Mouse (Mus musculus) ovary, postnatal 36 days (tissue): ENCODE results near the gene Nqo1.

ENCODE experiments used
- DNase-seq: peaks from one replicate; pipeline ENCODE4 v3.0.0; 2022; ENCODE audit warnings: low spot score, mixed read lengths

Gene Nqo1

GRCm38 (mm10) chr8:107403038-107403781 is at the start of gene Nqo1:
Gene Nqo1, minus strand, starts transcription at chr8:107403206.
- DNase-seq: peak; percentile 75

DNA sequence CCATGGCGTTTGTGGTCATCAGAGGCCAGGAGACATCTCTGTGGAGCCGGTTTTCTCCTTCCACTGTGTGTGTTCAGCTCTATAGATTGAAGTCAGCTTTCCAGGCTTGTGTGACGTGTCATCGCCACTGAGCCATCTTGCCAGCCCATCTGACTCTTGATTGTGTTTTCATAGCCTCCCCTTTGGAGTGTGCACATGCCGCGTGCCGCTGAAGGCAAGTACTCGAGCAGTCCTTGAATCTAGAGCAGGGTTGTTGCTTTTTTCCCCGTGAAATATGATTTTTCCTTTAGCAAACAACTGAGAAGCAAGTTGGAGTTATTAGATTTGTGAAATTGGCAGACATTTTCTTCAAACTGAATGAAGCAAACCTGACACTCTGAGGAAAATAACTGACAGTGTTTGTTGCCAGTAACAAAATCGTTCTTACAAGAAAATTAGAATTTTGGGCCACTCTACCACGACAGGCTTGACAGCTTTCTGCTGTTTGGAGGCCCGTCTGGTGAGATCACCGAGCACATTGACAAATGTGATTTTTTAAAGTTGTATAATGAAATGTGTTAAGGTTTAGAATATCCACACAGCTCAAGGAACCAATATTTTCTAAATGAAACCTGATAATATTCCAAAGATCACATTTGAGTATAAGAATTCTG is 48.5 kb upstream of the Nqo1 start:
- DNase-seq: no peak

DNA sequence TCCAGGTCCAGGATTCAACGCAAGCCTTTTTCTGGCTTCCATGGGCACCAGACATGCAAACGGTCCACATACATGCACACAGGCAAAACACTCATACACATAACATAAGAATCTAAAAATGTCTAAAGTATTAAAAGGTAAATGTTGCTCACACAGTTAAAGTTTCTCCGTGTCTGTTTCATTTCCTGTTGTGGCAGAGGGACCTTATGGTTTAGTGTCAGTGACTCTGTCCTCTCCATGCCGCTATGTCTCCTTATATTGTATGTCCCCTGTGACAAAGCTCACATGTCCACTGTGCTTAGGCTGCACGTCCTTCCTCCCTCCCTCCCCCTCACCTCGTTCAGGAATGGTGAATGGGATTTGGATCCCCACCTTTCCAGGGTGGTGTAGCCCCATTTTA is 46.6 kb upstream of the Nqo1 start:
- DNase-seq: no peak

- DNase-seq: no peak
Observed at GRCm38 (mm10) chr8:107449130-107449529, 46.1 kb upstream of the Nqo1 start.

DNA sequence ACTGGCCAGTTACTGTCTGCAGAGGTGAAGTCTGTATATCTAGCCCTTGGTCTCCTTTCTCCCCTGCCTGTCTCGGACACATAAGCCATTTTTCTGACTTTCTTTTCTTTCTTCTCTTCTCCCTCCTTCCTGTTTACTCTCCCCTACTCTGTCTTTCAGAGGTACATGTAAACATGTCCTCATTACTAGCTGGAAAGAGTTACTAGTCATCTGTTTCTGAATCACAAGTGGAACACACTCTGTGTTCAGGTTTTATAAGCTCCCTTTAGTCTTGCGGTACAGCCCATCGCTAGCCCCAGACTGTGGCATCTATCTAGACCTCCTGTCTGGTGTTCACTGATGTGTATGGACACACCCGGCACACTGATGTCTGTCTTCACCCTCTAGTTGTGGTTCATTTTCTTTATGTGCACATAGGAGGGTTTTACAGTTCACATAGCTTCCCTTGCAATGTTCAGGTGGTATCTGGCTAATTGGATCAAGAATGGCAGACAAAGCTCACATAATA is 45.4 kb upstream of the Nqo1 start:
- DNase-seq: no peak

DNA sequence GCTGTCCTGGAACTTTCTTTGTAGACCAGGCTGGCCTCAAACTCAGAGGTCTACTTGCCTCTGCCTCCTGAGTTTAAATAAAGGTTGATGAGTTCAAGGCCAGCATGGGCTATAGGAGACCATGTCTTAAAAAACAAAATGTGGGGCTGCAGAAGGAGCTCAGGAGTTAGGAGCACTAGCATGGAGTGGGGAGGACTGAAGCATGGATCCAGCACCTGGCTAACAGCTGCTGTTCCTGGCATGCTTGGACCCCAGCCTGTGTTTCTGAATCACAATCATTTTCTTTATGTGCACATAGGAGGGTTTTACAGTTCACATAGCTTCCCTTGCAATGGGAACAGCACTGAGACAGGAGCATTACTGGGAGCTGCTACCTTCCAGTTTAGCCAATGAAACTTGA is 44.7 kb upstream of the Nqo1 start:
- no peak for DNase-seq

GRCm38 (mm10) chr8:107444626-107445025 is 41.6 kb upstream of the Nqo1 start:
- no peak for DNase-seq

DNA sequence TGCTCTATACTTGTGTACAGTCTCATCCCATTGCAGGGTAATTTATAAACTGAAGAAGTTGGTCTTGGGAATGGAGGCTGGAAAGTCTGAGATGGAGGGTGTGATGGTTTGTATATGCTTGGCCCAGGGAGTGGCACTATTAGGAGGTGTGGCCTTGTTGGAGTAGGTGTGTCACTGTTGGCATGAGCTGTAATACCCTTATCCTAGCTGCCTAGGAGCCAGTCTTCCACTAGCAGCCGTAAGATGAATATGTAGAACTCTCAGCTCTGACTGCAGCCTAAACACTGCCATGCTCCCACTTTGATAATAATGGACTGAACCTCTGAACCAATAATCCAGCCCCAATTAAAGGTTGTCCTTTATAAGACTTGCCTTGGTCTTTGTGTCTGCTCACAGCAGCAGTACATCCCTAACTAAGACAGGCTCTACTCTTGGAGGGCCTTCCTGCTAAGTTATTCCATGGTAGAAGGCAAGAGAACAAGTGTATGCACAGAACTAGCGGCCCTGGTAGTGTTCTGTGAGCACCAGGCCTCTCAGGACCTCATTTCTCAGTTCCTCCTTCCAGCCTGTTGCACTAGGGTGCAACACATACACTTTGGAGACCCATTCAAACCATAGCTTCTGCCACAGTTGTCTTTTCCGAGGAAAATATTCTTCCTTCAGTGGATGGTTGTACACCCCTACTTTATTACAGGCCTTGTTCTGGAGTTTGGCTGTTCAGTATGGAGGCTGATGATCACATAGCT is 37.0 kb upstream of the Nqo1 start:
- no peak for DNase-seq

DNA sequence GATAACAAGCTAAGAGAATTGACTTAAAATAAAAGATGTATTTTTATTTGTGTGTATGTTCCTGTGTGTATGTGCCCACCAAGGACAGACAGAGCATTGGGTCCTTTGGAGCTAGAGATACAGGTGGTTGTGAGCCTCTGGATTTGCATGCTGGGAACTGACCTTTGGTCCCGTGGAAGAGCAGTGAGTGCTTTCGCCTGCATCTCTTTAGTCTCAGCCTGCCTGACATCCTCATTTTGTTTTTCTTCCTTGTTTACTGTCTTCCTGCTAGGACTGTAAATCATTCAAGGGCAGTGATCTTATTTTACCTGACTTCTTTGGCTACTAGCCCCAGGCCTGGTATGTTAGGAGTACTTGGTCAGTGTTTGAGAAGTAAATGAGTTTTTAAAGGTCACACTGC is 34.7 kb upstream of the Nqo1 start:
- no peak for DNase-seq

GRCm38 (mm10) chr8:107436841-107437421 is 33.9 kb upstream of the Nqo1 start:
- peak; percentile 20 for DNase-seq

- DNase-seq: peak; percentile 80
Observed at GRCm38 (mm10) chr8:107435962-107436831, 33.2 kb upstream of the Nqo1 start, which contains the start of gene Wwp2. Gene Wwp2, plus strand, starts transcription at chr8:107436365.

- DNase-seq: no peak
Observed at GRCm38 (mm10) chr8:107435421-107435961, 32.5 kb upstream of the Nqo1 start.

DNA sequence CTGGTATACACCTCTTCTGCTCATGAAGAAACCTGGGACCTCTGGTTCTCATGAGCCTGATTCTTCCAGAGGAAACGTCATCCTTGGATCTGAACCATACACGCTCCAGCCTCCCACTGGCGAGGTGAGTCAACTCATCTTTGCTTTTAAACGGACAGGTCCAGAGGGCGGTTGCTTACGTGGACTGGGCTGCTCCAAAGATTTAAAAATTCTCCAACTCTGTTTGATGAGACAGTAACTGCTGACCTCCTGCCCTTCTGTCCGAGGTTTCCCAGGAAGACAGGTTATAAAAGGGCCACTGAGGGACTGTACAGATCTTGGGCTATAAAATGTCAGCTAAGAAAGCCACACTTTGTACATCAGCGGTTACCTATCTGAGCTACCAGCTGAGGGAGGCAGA is 27.8 kb upstream of the Nqo1 start:
- no peak for DNase-seq

DNA sequence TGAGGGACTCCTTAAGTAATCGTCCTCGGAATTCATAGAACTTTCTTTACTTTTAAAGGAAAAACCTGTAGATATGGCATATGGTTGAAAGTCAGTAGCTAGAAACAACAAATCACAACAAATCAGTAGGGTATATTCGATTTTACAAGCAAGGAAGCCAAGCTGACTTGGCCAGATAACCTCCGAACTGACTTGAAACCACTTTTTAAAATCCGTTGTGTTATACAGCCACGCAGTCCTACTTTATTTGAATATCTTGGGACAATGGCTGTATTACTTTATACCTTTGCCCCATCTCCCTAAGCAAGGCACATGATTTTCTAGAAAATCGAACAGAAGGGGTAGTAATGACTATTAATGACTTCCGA is 22.2 kb upstream of the Nqo1 start:
- DNase-seq: no peak

- DNase-seq: peak; percentile 96
Observed at GRCm38 (mm10) chr8:107424597-107425229, 21.7 kb upstream of the Nqo1 start, which contains the start of gene Nob1. Gene Nob1, minus strand, starts transcription at chr8:107425051.

DNA sequence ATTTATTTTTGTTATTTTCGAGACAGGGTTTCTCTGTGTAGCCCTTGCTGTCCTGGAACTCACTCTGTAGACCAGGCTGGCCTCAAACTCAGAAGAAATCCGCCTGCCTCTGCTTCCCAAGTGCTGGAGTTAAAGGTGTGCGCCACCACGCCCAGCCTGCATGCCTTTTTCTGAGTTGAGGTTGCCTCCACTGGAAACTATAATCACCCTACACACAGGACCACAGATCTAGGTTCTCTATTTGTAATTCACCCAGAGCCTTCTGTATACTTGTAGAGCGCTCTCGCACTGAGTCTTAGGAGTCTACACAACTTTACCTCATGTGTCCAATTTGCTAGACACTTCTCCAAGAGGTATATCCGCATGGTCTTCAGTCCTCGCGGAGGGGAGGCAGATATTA is 21.2 kb upstream of the Nqo1 start:
- no peak for DNase-seq

DNA sequence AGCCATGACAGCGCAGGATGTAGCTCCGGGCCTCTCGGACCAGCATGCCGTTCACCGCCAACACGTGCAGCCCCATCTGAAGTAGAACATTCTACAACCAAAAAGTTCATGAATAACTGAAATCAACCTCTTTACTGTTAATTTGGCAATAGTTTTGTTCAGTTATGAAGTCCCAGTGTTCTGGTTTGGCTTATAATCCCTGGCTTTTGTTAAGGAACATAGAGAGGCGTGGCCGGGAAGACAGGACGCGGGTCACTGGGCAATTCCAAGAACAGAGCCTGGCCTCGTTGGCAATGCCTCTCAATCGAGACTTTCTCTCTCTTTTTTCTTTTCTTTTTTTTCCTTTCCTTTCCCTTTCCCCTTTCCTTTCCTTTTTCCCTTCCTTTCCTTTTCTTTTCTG is 14.0 kb upstream of the Nqo1 start:
- DNase-seq: no peak

- no peak for DNase-seq
Observed at GRCm38 (mm10) chr8:107413881-107414280, 10.9 kb upstream of the Nqo1 start.

GRCm38 (mm10) chr8:107412552-107412951 is 9.5 kb upstream of the Nqo1 start:
- no peak for DNase-seq

GRCm38 (mm10) chr8:107411391-107411790 is 8.4 kb upstream of the Nqo1 start:
- DNase-seq: no peak

- no peak for DNase-seq
Observed at GRCm38 (mm10) chr8:107405935-107406334, 2.9 kb upstream of the Nqo1 start.
